Mouse (Mus musculus) bone marrow macrophage, adult 2 months (primary cell): Measurements from ENCODE around the gene Apbb2.

ENCODE experiments used
- CTCF ChIP-seq: IDR thresholded peaks from 2 replicates; pipeline ENCODE4 v1.5.1; 2012; ENCODE audit warnings: low read depth, mild to moderate bottlenecking, low read length, moderate library complexity
- POLR2A ChIP-seq: IDR thresholded peaks from 2 replicates; pipeline ENCODE4 v1.6.1; 2012; ENCODE audit warnings: mild to moderate bottlenecking, low read depth, low read length, borderline replicate concordance

DNA sequence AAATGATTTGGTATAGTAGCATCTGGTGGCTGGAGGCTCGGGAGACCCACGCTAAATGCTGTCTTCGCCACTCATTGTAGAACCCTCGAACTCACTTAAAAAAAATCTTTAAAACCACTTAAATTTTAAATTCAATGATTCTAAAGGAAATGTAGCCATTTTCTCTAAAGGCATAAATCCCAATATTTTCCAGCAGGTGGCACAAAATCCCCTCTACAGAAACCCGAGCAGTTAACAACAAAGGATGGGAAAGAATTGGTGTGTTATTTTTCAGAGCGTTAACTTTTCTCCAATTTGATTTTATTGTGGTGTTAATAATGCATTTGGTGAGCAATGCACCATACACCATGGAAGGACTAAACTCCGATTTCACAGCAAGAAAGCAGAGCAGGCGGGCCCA lies 231.1 kb downstream of the Apbb2 start:
- no peak for TF ChIP-seq CTCF
- TF ChIP-seq POLR2A, result no peak
